Mouse (Mus musculus) liver, postnatal 0 days (tissue): ENCODE data around the gene Sh3glb1. TPM values are rescaled to one million over a fixed set of nuclear protein-coding genes. Genes with fewer than 3 reads are reported as not detected.

Experiments
- ATAC-seq: fragments of 200-750 bp; cut with Nextera tagmentation; 2 replicates; pipeline ENCODE4 v1.8.0; 2017; ENCODE audit warnings: mild to moderate bottlenecking, moderate library complexity
- DNase-seq: peaks from one replicate; pipeline ENCODE4 v3.0.0-alpha.2; 2016
- H3K27ac ChIP-seq: fragments of 300-500 bp; sonication (generic); 2 replicates; pipeline ENCODE4 v1.5.1; 2014; ENCODE audit warnings: antibody characterized with exemption, moderate library complexity, mild to moderate bottlenecking, low read depth
- H3K27me3 ChIP-seq: fragments of 300-500 bp; sonication (generic); 2 replicates; pipeline ENCODE4 v1.6.1; 2014; ENCODE audit warnings: low read length, control low read depth, mixed read lengths; ENCODE audit not compliant: insufficient read depth
- H3K36me3 ChIP-seq: fragments of 300-500 bp; sonication (generic); replicated peaks from 2 replicates; pipeline ENCODE4 v1.6.1; 2014; ENCODE audit warnings: mild to moderate bottlenecking, control low read depth, low read length, moderate library complexity, mixed read lengths; ENCODE audit not compliant: insufficient read depth
- H3K4me1 ChIP-seq: fragments of 300-500 bp; sonication (generic); 2 replicates; pipeline ENCODE4 v1.6.1; 2014; ENCODE audit warnings: antibody characterized with exemption, mild to moderate bottlenecking, control low read depth; ENCODE audit not compliant: insufficient read depth
- H3K4me2 ChIP-seq: fragments of 300-500 bp; sonication (generic); 2 replicates; pipeline ENCODE4 v1.6.1; 2014; ENCODE audit warnings: low read depth, mild to moderate bottlenecking, low read length, moderate library complexity, mixed read lengths
- H3K4me3 ChIP-seq: fragments of 300-500 bp; sonication (generic); 2 replicates; pipeline ENCODE4 v1.5.1; 2014; ENCODE audit warnings: low read depth, low read length
- H3K9ac ChIP-seq: fragments of 300-500 bp; sonication (generic); replicated peaks from 2 replicates; pipeline ENCODE4 v1.6.1; 2014; ENCODE audit warnings: mild to moderate bottlenecking, moderate library complexity
- H3K9me3 ChIP-seq: fragments of 300-500 bp; sonication (generic); 2 replicates; pipeline ENCODE4 v1.6.1; 2016; ENCODE audit warnings: mild to moderate bottlenecking, control low read depth, low read length, mixed read lengths
- CTCF ChIP-seq: sonication (generic); IDR thresholded peaks from 2 replicates; pipeline ENCODE4 v1.5.1; 2016; ENCODE audit warnings: antibody characterized with exemption, low read depth
- EP300 ChIP-seq: IDR thresholded peaks from 2 replicates; pipeline ENCODE4 v1.6.1; 2016; ENCODE audit warnings: antibody characterized with exemption, low read depth, mild to moderate bottlenecking
- WGBS: fragments of 180-500 bp; shearing (Covaris S2); extraction: QIAGEN DNeasy Blood & Tissue Kit; methylation state at CpG from one replicate; pipeline ENCODE4 v1.1.7; 2014; ENCODE audit not compliant: insufficient replicate concordance; 5-methylcytosine and 5-hydroxymethylcytosine counted together
- polyA plus RNA-seq: library from polyadenylated mRNA; unstranded; fragments of >200 nt; fragmentation: Nextera tagmentation; extraction: Ambion mirVana; gene quantifications from 2 replicates; pipeline ENCODE4 v1.2.1, GENCODE M21; 2015

Gene Sh3glb1
- polyA plus RNA-seq, 1 experiment from 2014 or later = 84.8 TPM

DNA sequence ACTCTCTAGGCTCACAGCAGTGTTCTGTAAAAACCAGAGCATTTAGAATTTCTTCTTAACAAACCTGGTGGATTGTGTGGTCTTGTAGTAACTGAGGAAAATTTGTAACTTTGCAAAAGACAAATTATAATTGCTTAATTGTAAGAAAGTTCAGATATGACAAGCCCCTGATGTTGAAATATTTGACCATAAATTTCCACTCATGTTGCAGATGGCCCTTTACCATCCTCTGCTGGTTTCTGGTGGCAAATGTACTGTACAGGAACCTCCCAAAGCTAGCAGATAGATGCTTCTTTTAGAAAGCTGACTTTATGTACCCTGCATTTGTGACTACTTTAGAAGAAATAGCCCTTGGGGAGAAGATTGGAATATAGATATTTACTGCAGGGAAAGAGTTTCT is 80.1 kb downstream of the Sh3glb1 start:
- Histone ChIP-seq H3K27ac (no peak overlapping the region), H3K27me3 (no peaks in the 10 kb centered on the region), H3K9me3 (0 out of 2 replicates have a peak, but pooled peaks cover 4% of the 10 kb centered on the region), H3K36me3 (no peaks in the 10 kb centered on the region), H3K4me3 (no peak overlapping the region), H3K4me2 (no peak overlapping the region), H3K4me1 (no peaks in the 10 kb centered on the region; the same call in 1 of the 2 replicates), H3K9ac (no peak overlapping the region)
- no peak for ATAC-seq
- TF ChIP-seq CTCF (peak; percentile 32), EP300 (no peak)
- no peak for DNase-seq

DNA sequence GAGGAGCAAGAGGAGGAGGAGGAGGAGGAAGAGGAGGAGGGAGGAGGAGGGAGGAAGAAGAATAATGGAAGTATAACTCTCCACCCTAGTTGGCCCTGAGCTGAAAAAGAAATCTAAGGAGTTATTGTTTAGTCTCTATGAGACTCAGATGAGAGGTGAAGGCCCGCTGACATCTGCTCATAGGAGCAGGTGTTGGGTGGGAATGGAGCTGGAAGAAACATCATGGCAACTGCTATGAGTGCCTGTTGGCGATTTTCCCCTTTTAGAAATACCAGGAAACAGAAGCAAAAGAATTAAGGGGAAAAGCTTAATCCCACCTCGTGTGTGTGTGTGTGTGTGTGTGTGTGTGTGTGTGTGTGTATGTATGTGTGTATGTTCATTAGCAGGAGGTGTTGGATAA is 80.7 kb downstream of the Sh3glb1 start:
- Histone ChIP-seq H3K36me3 (no peaks in the 10 kb centered on the region), H3K4me1 (no peaks in the 10 kb centered on the region), H3K27ac (no peak overlapping the region), H3K9me3 (0 out of 2 replicates have a peak, but pooled peaks cover 4% of the 10 kb centered on the region), H3K27me3 (no peaks in the 10 kb centered on the region), H3K4me3 (no peak overlapping the region), H3K4me2 (no peak overlapping the region), H3K9ac (no peak overlapping the region)
- ATAC-seq (no peak), DNase-seq (no peak)
- WGBS = 77% methylated on average over 3 of the region's 3 CpGs
- no peak for TF ChIP-seq EP300
- no peak for TF ChIP-seq CTCF

DNA sequence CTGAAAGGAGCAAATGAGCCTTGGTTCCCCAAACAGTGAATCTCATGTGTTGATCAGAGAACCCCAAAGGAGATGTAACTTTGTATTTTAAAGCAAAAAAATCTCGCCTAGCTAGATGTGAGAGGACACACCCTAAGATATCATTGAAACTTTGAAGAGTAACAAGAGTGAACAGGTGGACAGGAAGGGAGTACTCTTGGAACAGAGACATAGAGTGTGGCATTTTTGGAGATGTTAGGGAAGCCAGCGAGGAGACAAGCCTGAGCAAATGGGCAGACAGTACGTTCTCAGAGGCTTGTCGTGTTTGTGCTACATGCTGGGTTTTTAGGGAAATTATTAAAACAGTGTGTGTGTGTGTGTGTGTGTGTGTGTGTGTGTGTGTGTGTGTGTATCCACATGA is 82.0 kb downstream of the Sh3glb1 start:
- Histone ChIP-seq H3K9ac (no peak overlapping the region), H3K27me3 (no peaks in the 10 kb centered on the region), H3K4me3 (no peak overlapping the region), H3K27ac (no peak overlapping the region), H3K4me2 (no peak overlapping the region), H3K36me3 (no peaks in the 10 kb centered on the region), H3K9me3 (0 out of 2 replicates have a peak, but pooled peaks cover 4% of the 10 kb centered on the region), H3K4me1 (no peaks in the 10 kb centered on the region)
- no peak for DNase-seq
- WGBS = 77% methylated on average over 4 of the region's 4 CpGs
- TF ChIP-seq CTCF = no peak
- no peak for ATAC-seq

DNA sequence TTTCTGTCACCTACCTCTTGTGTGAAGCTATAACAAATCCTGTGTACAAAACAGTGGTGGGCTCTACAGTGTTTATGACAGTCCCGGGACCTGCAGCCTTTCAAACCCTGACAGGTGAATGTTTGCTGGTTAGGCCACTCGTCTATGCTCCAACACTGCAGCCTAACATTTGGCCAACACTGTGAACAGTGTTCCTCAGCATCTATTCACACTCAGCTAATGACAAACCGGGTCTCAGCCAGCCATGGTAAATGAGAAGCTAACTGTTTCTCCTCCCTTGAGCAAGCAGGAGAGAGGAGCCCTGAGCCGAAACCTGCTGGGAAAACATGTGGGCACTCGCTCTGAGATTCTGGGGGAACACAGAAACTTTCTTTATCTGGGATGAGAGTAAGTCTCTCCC is 84.9 kb downstream of the Sh3glb1 start:
- DNase-seq (no peak), ATAC-seq (no peak)
- no peaks in the 10 kb centered on the region for H3K27me3 ChIP-seq
- no peak overlapping the region for H3K4me3 ChIP-seq
- no peaks in the 10 kb centered on the region for H3K4me1 ChIP-seq
- TF ChIP-seq EP300 (no peak), CTCF (no peak)
- H3K9ac ChIP-seq = no peak overlapping the region
- WGBS = 86% methylated on average over 5 of the region's 5 CpGs
- H3K9me3 ChIP-seq = 0 out of 2 replicates have a peak, but pooled peaks cover 4% of the 10 kb centered on the region
- no peaks in the 10 kb centered on the region for H3K36me3 ChIP-seq
- H3K4me2 ChIP-seq = no peak overlapping the region
- H3K27ac ChIP-seq = no peak overlapping the region

Other genes starting within 250 kb of the Sh3glb1 start
- gene Hs2st1, start 150.2 kb downstream of the Sh3glb1 start, polyA plus RNA-seq = 1.5 and 1.9 TPM in 2 replicates
- 271 and 284 TPM in 2 replicates for gene Selenof, start 150.0 kb downstream of the Sh3glb1 start, polyA plus RNA-seq
- 8.3 and 8.5 TPM in 2 replicates for gene Clca3a1, start 40.6 kb upstream of the Sh3glb1 start, polyA plus RNA-seq
- 0.06 TPM in 1 of 2 replicates, not detected in the other for gene Clca3a2, start 99.2 kb upstream of the Sh3glb1 start, polyA plus RNA-seq
- gene Clca3b, start 129.0 kb upstream of the Sh3glb1 start, polyA plus RNA-seq = not detected in 2 replicates
- not detected in 2 replicates for gene Clca4b, start 212.2 kb upstream of the Sh3glb1 start, polyA plus RNA-seq